Mouse (Mus musculus) heart, adult 2 months (tissue): ENCODE data around the gene Foxl1. TPM values are rescaled to one million over a fixed set of nuclear protein-coding genes. Genes with fewer than 3 reads are reported as not detected.

Experiments used
- DNase-seq, 2 experiments: peaks; one replicate each; pipeline ENCODE4 v3.0.0; 2021
- H3K27ac ChIP-seq: fragments of 200-600 bp; 2 replicates; pipeline ENCODE4 v1.8.1; 2022
- H3K27me3 ChIP-seq: fragments of 200-500 bp; 2 replicates; pipeline ENCODE4 v1.6.1; 2012; ENCODE audit warnings: mild to moderate bottlenecking, low read length, inconsistent platforms, mixed read lengths; ENCODE audit not compliant: control insufficient read depth, insufficient read depth
- H3K36me3 ChIP-seq: fragments of 200-500 bp; 2 replicates; pipeline ENCODE4 v1.6.1; 2012; ENCODE audit warnings: low read length, inconsistent platforms; ENCODE audit not compliant: control insufficient read depth, insufficient read depth
- H3K4me1 ChIP-seq: fragments of 200-500 bp; 2 replicates; pipeline ENCODE4 v1.6.1; 2011; ENCODE audit warnings: low read length; ENCODE audit not compliant: control insufficient read depth, insufficient read depth
- H3K4me3 ChIP-seq: fragments of 200-600 bp; 2 replicates; pipeline ENCODE4 v1.8.1; 2022
- H3K79me2 ChIP-seq: fragments of 200-500 bp; replicated peaks from 2 replicates; pipeline ENCODE4 v1.6.1; 2012; ENCODE audit warnings: mild to moderate bottlenecking, inconsistent platforms, low read length, moderate library complexity, mixed read lengths; ENCODE audit not compliant: control insufficient read depth, insufficient read depth
- H3K9ac ChIP-seq: fragments of 200-500 bp; 2 replicates; pipeline ENCODE4 v1.6.1; 2012; ENCODE audit warnings: low read depth, mild to moderate bottlenecking, control low read depth, inconsistent platforms, low read length, mixed read lengths
- CTCF ChIP-seq: fragments of 200-600 bp; IDR thresholded peaks from 2 replicates; pipeline ENCODE4 v1.8.1; 2022; ENCODE audit warnings: antibody characterized with exemption, mild to moderate bottlenecking, moderate library complexity
- EP300 ChIP-seq: fragments of 200-500 bp; IDR thresholded peaks from 2 replicates; pipeline ENCODE4 v1.6.1; 2011; ENCODE audit warnings: low read depth, low read length, control low read depth; ENCODE audit not compliant: insufficient read depth
- POLR2A ChIP-seq: fragments of 200-500 bp; IDR thresholded peaks from 2 replicates; pipeline ENCODE4 v1.6.1; 2011; ENCODE audit warnings: mild to moderate bottlenecking, low read depth, low read length, control low read depth; ENCODE audit not compliant: insufficient read depth
- WGBS: fragments of 180-500 bp; shearing (Covaris S2); methylation state at CpG from one replicate; pipeline ENCODE4 v1.1.7; 2018; 5-methylcytosine and 5-hydroxymethylcytosine counted together
- intact Hi-C: fragments of 180-260 bp; cut with DNase I; formaldehyde crosslinking; loops from one replicate; pipeline ENCODE4 v1.15.1; 2025
- polyA plus RNA-seq: library from polyadenylated mRNA; depleted of rRNA; stranded (reverse); fragments of >200 nt; gene quantifications from 2 replicates; pipeline ENCODE4 v1.2.3, GENCODE M21; 2012
- total RNA-seq, 2 experiments: library from RNA; stranded (reverse); gene quantifications; 2 replicates each; pipeline ENCODE4 v1.2.3; 2021

Foxl1 gene
- total and polyA plus RNA-seq, 3 experiments, result 0.07 to 0.08 (median 0.08) TPM

DNA sequence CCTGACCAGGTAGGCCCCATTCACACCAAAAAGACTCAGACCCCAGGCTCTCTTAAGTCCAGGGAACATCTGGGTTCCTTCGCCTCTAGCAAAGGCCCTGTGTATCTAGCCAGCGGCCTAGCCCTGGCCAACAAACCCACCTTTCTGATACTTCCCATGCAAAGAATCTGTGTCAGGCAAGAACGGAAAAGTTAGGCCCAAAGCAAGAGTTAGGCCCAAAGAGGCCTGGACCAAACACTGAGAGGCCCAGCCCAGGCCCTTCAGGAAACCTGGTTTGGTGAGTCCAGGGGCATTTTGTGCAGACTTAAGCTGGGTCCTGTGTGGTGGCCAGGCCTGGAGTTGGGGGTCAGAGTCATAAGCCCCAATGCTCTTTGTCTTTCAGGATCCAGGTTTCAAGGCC, 42.2 kb upstream of the Foxl1 start:
- H3K27me3 ChIP-seq, result peaks cover 37% of the 10 kb centered on the region
- H3K4me3 ChIP-seq, result no peak overlapping the region
- H3K4me1 ChIP-seq, result no peaks in the 10 kb centered on the region
- no peak for DNase-seq
- H3K36me3 ChIP-seq, result no peaks in the 10 kb centered on the region
- WGBS, result 94% methylated on average over 3 of the region's 3 CpGs
- intact Hi-C loops, result no loop called here
- H3K79me2 ChIP-seq, result no peaks in the 10 kb centered on the region
- TF ChIP-seq CTCF (no peak), EP300 (no peak), POLR2A (no peak)
- no peak overlapping the region for H3K27ac ChIP-seq
- H3K9ac ChIP-seq, result no peak overlapping the region

DNA sequence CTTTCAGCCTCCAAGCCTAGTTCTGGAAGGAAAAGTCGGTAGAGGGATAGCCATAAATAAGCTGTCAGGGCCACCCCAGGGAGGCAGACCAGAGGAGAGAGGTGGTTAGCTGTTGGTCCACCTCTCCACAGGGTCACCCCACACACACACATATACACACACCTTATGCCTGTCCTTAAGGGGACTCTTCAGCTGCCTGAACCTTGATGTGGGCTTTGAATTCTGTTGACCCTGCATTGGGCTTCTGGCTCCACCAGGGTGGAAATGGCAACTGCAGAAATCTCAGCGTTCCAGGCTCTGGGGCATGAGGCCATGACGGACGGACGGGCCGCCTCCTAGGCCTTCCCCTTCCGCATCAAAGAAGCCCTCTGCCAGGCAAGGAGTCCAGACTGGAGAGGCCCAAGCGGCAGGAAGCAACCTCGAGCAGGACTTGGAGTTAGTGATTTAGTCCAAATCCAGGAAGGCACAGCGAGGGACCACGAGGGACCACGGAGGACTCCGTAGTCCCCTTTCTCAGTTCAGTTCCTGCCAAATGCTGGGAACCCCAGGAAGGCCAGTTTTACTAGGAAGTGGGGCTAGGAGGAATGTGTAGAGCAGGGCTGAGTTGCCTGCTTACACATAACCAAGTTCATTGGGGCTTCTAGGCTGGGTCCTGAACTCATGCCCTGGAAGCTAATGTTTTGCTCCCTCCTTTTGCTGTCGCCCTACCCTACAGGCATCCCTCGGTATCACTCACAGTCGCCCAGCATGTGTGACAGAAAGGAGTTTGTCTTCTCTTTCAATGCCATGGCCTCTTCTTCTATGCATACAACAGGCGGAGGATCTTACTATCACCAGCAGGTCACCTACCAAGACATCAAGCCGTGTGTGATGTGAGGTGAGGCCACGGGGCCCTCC, 41.5 kb upstream of the Foxl1 start:
- Histone ChIP-seq H3K4me3 (no peak overlapping the region), H3K4me1 (no peaks in the 10 kb centered on the region), H3K27me3 (peaks cover 33% of the 10 kb centered on the region), H3K79me2 (no peaks in the 10 kb centered on the region), H3K36me3 (no peaks in the 10 kb centered on the region), H3K9ac (no peak overlapping the region), H3K27ac (no peak overlapping the region)
- no peak for DNase-seq
- intact Hi-C loops, result no loop called here
- WGBS, result 76% methylated on average over 19 of the region's 19 CpGs
- no peak for TF ChIP-seq CTCF
- no peak for TF ChIP-seq EP300
- TF ChIP-seq POLR2A, result no peak

DNA sequence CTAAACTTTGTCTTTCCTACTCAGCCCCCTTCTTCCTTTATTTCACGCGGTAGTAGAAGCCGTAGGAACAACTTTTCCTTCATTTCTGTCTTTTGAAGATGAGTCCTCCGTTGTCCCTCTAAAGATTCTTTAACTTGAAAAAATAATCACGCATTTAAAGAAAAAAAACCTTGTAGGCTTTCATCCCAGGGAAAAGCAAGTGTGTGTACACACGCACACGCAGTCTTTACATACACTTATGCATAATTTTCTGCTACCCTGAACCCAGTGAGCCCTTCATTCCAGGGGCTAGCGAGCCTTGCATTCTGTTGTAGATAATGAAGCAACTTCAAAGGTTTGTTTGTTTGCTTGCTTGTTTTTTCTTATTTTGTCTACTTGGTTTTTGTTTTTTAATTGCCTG, 39.5 kb upstream of the Foxl1 start:
- H3K9ac ChIP-seq, result no peak overlapping the region
- H3K4me1 ChIP-seq, result 0 out of 2 replicates have a peak, but pooled peaks cover 1% of the 10 kb centered on the region
- H3K79me2 ChIP-seq, result no peaks in the 10 kb centered on the region
- H3K36me3 ChIP-seq, result no peaks in the 10 kb centered on the region
- no peak overlapping the region for H3K4me3 ChIP-seq
- H3K27me3 ChIP-seq, result peaks cover 23% of the 10 kb centered on the region
- no peak for DNase-seq
- intact Hi-C loops, result no loop called here
- TF ChIP-seq EP300, result no peak
- no peak for TF ChIP-seq POLR2A
- TF ChIP-seq CTCF, result no peak
- no peak overlapping the region for H3K27ac ChIP-seq
- WGBS, result 32% methylated on average over 8 of the region's 8 CpGs

DNA sequence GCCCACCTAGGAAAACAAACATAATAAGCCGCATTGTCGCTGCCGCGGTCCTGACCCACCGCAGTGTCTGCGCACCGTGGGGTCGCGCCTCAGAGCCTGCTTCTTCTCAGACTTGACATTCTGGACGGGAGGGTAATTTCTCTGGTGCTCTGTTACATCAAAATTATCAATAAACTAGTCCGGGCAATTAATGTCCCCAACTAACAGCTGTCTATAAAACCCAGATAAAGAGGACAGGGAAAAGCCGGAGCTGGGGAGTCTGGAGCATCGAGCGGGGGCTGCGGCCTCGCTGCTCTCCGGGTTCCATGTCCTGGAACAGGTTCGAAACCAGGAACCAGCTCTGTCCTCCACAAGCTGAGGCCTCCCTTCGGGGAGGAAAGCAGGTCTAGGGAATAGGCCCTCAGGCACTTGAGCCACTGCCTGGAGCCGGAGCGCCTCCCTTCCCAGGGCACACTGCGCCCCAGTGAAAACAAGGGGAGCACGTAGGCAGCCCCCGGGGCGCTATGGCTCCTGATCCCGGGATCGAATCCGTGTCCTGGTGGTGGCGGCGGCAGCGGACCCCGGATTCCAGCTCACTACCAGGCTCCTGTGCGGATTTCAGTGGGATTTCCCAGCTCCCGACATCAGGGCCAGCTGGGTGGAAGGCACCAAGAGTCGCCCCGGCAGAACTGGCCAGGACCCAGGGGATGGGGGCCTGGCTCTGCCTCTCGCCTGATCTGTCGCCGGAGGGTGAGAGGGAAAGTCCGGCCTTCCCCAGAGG, 38.7 kb upstream of the Foxl1 start:
- WGBS, result 12% methylated on average over 40 of the region's 40 CpGs
- H3K27me3 ChIP-seq, result peaks cover 23% of the 10 kb centered on the region
- H3K79me2 ChIP-seq, result no peaks in the 10 kb centered on the region
- H3K4me3 ChIP-seq, result no peak overlapping the region
- intact Hi-C loops, result no loop called here
- H3K27ac ChIP-seq, result no peak overlapping the region
- no peak overlapping the region for H3K9ac ChIP-seq
- no peak for DNase-seq
- TF ChIP-seq POLR2A (no peak), EP300 (no peak), CTCF (no peak)
- 0 out of 2 replicates have a peak, but pooled peaks cover 1% of the 10 kb centered on the region for H3K4me1 ChIP-seq
- no peaks in the 10 kb centered on the region for H3K36me3 ChIP-seq

DNA sequence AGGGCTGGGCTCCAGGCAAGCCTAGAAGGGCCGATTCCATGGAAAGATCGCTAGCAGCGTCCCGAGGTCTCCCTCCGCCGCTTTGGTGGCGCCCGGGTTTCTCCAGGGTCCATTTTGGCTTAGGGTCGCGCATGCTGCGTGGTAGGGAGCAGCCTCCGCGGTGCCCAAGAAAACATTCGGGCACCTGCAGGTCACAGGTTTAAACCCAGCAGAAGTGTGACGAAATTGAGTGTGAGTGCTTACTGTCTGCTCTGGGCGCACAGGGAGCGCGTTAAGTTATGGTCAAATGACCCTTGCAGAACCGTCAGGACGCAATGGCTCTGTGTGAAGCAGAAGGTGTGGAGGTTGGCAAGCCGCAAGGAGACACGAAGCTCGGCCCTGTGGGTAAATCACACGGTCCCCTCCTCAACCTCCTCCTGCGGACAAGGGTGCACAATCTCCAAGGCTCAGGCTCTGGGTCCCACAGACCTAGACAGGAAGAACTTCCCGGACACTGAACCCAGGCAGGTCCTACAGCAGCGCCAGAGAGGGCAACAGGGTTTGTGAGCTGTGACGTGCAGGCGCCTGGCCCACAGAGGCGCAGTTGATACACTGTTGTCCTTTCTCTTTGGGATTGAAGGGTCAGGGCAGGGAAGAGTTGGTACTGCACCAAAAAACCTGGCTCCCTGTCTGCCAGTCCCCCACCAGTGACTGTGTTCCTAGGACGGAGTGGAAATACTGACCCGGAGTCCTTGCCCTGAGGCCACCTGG, 37.9 kb upstream of the Foxl1 start:
- TF ChIP-seq CTCF, result no peak
- no peak for TF ChIP-seq EP300
- TF ChIP-seq POLR2A, result no peak
- Histone ChIP-seq H3K79me2 (no peaks in the 10 kb centered on the region), H3K4me1 (0 out of 2 replicates have a peak, but pooled peaks cover 1% of the 10 kb centered on the region), H3K4me3 (no peak overlapping the region), H3K36me3 (no peaks in the 10 kb centered on the region), H3K27ac (no peak overlapping the region), H3K9ac (no peak overlapping the region), H3K27me3 (peaks cover 17% of the 10 kb centered on the region)
- intact Hi-C loops, result loop anchor here (5.0 kb wide), 2 partner anchors 193 to 413 kb away; no protein-coding TSS in a partner anchor
- no peak for DNase-seq
- WGBS, result 16% methylated on average over 32 of the region's 32 CpGs
